In the genomic region with DNA sequence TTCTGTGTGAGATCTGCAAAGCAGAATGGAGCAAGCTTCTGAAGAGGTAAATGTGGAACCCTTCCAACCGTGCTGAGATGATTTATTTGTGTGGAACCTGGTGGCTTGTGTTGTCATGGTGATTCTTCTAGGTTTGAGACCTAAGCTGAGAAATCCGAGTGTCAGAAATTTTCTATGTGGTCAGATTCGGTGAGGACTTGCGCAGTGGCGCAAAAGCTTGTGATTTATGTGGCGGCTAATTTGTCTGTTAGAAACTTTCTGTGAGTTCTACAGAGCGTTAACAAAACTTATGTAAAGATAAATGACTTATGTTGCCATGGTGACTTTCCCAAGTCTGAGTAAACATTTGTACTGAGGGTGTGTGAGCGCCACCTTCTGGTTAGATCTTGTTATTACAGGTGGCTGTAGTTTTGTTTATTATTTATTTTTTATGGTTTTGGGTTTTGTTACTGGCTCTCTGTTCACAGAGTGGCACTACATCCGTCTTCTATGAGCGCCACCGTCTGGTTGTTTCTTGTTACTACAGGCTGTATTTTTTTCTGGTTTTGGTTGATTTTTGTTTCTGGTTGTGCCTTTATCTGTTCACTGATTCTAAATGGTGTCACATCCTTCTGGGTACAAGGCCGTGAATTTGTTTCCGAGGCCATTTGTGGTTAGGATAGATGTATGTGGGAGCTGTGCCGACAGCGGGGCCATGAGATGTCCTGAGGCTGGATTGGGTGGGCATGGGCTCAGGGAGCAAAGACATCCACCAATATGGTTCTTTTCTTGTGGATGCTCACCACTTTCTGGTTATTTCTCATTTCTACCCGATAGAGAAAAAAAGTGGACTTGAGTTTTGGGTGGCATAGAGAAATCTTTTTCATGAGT, we compare ENCODE assay signal across 10 mouse cellular contexts. TPM values are rescaled to one million over a fixed set of nuclear protein-coding genes. Genes with fewer than 3 reads are reported as not detected.
A peak's percentile ranks its signal among the peaks of the same experiment; 100 is the strongest.
DNase-seq lines count a peak whose midpoint lies in the region; ATAC-seq and TF ChIP-seq lines count a peak whose summit lies in the region.
"Had no signal": no experiment of that assay in that cellular context is flagged by ENCODE, and none has a peak within 500 bp of the region (broad histone marks: within the 10 kb centered on the region; RNA-seq: fewer than 3 reads in every experiment).

No protein-coding gene starts in this region.

- no peak overlapping the region for H3K4me3 ChIP-seq in midbrain, embryonic 10.5 days
- no peak overlapping the region for H3K4me3 ChIP-seq in midbrain, embryonic 13.5 days (replicated peaks)
- H3K4me3 ChIP-seq in hindbrain, embryonic 10.5 days, result no peak overlapping the region
- H3K4me3 ChIP-seq in layer of hippocampus, adult 2 months, result no peak overlapping the region
- H3K4me3 ChIP-seq: liver, embryonic 15.5 days had no signal

- TF ChIP-seq CTCF in layer of hippocampus, adult 2 months (conservative IDR thresholded peaks at IDR 0.05), result peak; percentile 91

- H3K27ac ChIP-seq in midbrain, embryonic 10.5 days (replicated peaks), result no peak overlapping the region
- H3K27ac ChIP-seq in midbrain, embryonic 13.5 days, result no peak overlapping the region
- no peak overlapping the region for H3K27ac ChIP-seq in hindbrain, embryonic 10.5 days
- no peak overlapping the region; the same call in 1 of the 2 replicates for H3K27ac ChIP-seq in layer of hippocampus, adult 2 months
- H3K27ac ChIP-seq: liver, embryonic 15.5 days had no signal

- no peak overlapping the region for H3K4me2 ChIP-seq in midbrain, embryonic 13.5 days (replicated peaks)
- H3K4me2 ChIP-seq: liver, embryonic 15.5 days had no signal

- ATAC-seq in midbrain, embryonic 13.5 days, result no peak
- peak; percentile 82 for ATAC-seq in common myeloid progenitor, adult 5-6 weeks (replicated peaks; ENCODE audit: low read depth, poor library complexity, severe bottlenecking)

- WGBS in midbrain, embryonic 10.5 days, result 61% methylated on average over 16 of the region's 16 CpGs
- WGBS in midbrain, embryonic 13.5 days, result 61% methylated on average over 16 of the region's 16 CpGs
- WGBS in hindbrain, embryonic 10.5 days, result 55% methylated on average over 16 of the region's 16 CpGs

- no peak overlapping the region for H3K9ac ChIP-seq in midbrain, embryonic 13.5 days (replicated peaks)
- H3K9ac ChIP-seq: liver, embryonic 15.5 days had no signal

- peak; percentile 14 for DNase-seq in midbrain, embryonic 10.5 days (ENCODE audit: low spot score)
- DNase-seq in hindbrain, embryonic 10.5 days (ENCODE audit: low spot score), result peak; percentile 32
- peak; percentile 53 for DNase-seq in layer of hippocampus, adult 2 months (ENCODE audit: low spot score in 2 of 2)
- peak; percentile 49 for DNase-seq in lung, postnatal 36 days
- peak; percentile 7 for DNase-seq in right cerebral cortex, postnatal 36 days (ENCODE audit: low spot score in 2 of 2)
- DNase-seq in urinary bladder, postnatal 25 days (ENCODE audit: low spot score), result no peak

- no peaks in the 10 kb centered on the region for H3K27me3 ChIP-seq in midbrain, embryonic 10.5 days (ENCODE audit: low read depth, poor library complexity, severe bottlenecking)
- H3K27me3 ChIP-seq in midbrain, embryonic 13.5 days, result no peaks in the 10 kb centered on the region
- H3K27me3 ChIP-seq in hindbrain, embryonic 10.5 days (ENCODE audit: insufficient read depth, poor library complexity, severe bottlenecking), result no peaks in the 10 kb centered on the region
- H3K27me3 ChIP-seq: liver, embryonic 15.5 days had no signal

- no peaks in the 10 kb centered on the region for H3K9me3 ChIP-seq in midbrain, embryonic 10.5 days (replicated peaks)
- no peaks in the 10 kb centered on the region for H3K9me3 ChIP-seq in midbrain, embryonic 13.5 days
- H3K9me3 ChIP-seq in hindbrain, embryonic 10.5 days, result no peaks in the 10 kb centered on the region
- H3K9me3 ChIP-seq: liver, embryonic 15.5 days had no signal

- H3K4me1 ChIP-seq in midbrain, embryonic 10.5 days, result no peaks in the 10 kb centered on the region
- H3K4me1 ChIP-seq in midbrain, embryonic 13.5 days (replicated peaks), result no peaks in the 10 kb centered on the region
- no peaks in the 10 kb centered on the region for H3K4me1 ChIP-seq in hindbrain, embryonic 10.5 days (replicated peaks)
- H3K4me1 ChIP-seq: liver, embryonic 15.5 days had no signal

- no peaks in the 10 kb centered on the region for H3K36me3 ChIP-seq in midbrain, embryonic 10.5 days
- H3K36me3 ChIP-seq in midbrain, embryonic 13.5 days, result no peaks in the 10 kb centered on the region
- H3K36me3 ChIP-seq in hindbrain, embryonic 10.5 days, result no peaks in the 10 kb centered on the region
- H3K36me3 ChIP-seq: liver, embryonic 15.5 days had no signal

RNA-seq across cellular contexts. Expression of gene Gm6614, which starts 29.3 kb away (rescaled TPM):
- polyA plus RNA-seq in midbrain, embryonic 10.5 days (2016; fragmentation: Nextera tagmentation; extraction: Ambion mirVana), result not detected in 2 replicates
- polyA plus RNA-seq in midbrain, embryonic 13.5 days (2015; fragmentation: Nextera tagmentation; extraction: Ambion mirVana), result not detected in 2 replicates
- not detected in 2 replicates for total RNA-seq in common myeloid progenitor, adult 5-6 weeks (2017)
- polyA plus RNA-seq in hindbrain, embryonic 10.5 days (2016; fragmentation: Nextera tagmentation; extraction: Ambion mirVana), result not detected in 2 replicates
- not detected for total RNA-seq in layer of hippocampus, adult 2 months (2021)
- polyA plus RNA-seq: cerebellum, adult 2 months; liver, embryonic 15.5 days had no signal
